Mouse (Mus musculus) cortical plate, adult 2 months (tissue): ENCODE data around the gene Mast2.

ENCODE experiments used
- CTCF ChIP-seq: fragments of 200-500 bp; IDR thresholded peaks from 2 replicates; pipeline ENCODE4 v1.5.1; 2011; ENCODE audit warnings: mild to moderate bottlenecking, control low read depth, low read length; ENCODE audit not compliant: insufficient read depth; ENCODE audit errors: extremely low read depth
- POLR2A ChIP-seq: fragments of 200-500 bp; IDR thresholded peaks from 2 replicates; pipeline ENCODE4 v1.6.1; 2011; ENCODE audit warnings: mild to moderate bottlenecking, low read length, control low read depth; ENCODE audit not compliant: insufficient read depth; ENCODE audit errors: extremely low read depth

GRCm38 (mm10) chr4:116483476-116483875 is 19.5 kb upstream of the Mast2 start:
- TF ChIP-seq POLR2A: no peak
- TF ChIP-seq CTCF: no peak
